Mouse (Mus musculus): ENCODE results near the gene Oxtr. TPM values are rescaled to one million over a fixed set of nuclear protein-coding genes. Genes with fewer than 3 reads are reported as not detected.

Oxtr gene
- polyA plus RNA-seq, 1 experiment from 2014 or later: 0.52 TPM

DNA sequence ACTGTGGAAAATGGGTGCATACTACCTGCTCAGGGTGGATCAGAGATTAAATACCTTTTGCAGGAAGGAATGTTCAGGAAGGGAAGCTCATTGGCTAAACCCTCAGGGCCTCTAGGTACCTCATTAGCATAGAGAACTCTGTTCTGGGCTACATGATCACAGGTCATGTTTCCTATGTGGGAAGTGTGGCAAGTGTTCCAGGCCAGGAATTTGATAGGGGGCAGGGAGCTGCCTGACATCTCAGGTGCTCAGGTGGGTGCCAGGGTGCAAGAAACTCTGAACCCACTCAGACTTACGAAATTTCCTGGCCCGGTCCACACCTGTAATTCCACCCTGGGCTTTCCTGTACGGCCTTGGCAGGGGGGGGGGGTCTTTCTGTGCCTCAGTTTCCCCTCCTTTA is 9.0 kb upstream of the Oxtr start:
- 80% methylated on average over 3 of the region's 3 CpGs for WGBS
- Histone ChIP-seq H3K4me3 (no peak overlapping the region), H3K9me3 (no peaks in the 10 kb centered on the region), H3K4me2 (no peak overlapping the region), H3K27me3 (no peaks in the 10 kb centered on the region), H3K4me1 (peaks cover 10% of the 10 kb centered on the region), H3K9ac (no peak overlapping the region), H3K27ac (no peak overlapping the region), H3K36me3 (no peaks in the 10 kb centered on the region)
- no peak for ATAC-seq (ENCODE audit: insufficient number of reproducible peaks, low FRiP score, low TSS enrichment, low read depth)

- Histone ChIP-seq H3K9me3 (no peaks in the 10 kb centered on the region), H3K27me3 (no peaks in the 10 kb centered on the region), H3K4me1 (peaks cover 10% of the 10 kb centered on the region), H3K4me2 (no peak overlapping the region), H3K36me3 (no peaks in the 10 kb centered on the region), H3K9ac (no peak overlapping the region), H3K4me3 (no peak overlapping the region), H3K27ac (no peak overlapping the region)
- 76% methylated on average over 2 of the region's 2 CpGs for WGBS
- no peak for ATAC-seq (ENCODE audit: insufficient number of reproducible peaks, low FRiP score, low TSS enrichment, low read depth)
Observed at GRCm38 (mm10) chr6:112497456-112497855, 7.7 kb upstream of the Oxtr start.

DNA sequence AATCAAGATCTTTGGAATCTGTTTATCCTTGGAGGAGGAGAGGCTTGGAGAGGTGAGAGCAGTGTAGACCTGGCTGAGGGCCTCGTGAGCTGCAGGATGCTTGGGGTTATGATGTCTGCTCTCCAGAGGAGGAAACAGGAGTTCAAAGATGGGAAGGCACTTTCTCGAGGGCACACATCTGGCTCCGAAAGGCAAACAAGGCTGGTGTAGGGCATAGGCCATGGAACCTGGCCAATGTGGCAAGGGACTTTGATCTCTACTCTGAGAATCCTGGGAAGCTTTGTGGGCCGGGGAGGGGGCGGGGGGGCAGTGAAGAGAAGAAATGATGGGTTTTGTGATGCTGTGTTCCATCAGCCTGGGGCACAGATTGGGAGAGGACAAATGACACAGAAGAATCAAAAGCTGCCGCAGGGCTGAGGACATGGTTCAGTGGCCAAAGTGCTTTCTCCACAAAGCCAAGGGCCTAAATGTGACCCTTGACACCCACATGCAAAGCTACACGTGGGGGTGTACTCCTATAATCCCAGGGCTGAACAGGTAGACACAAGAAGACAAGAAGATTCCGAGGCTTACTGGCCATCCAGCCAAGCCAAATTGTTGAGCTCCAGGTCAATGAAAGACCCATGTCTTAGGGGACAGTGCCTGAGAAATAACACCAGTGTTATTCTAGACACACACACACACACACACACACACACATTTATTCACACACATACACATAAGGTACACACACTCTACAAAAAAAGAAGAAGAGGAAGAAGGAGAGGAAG is 6.7 kb upstream of the Oxtr start:
- Histone ChIP-seq H3K9ac (no peak overlapping the region), H3K36me3 (no peaks in the 10 kb centered on the region), H3K27ac (no peak overlapping the region), H3K4me1 (peaks cover 10% of the 10 kb centered on the region), H3K9me3 (no peaks in the 10 kb centered on the region), H3K4me3 (no peak overlapping the region), H3K4me2 (no peak overlapping the region), H3K27me3 (no peaks in the 10 kb centered on the region; the same call in 1 of the 2 replicates)
- WGBS: 72% methylated on average over 8 of the region's 8 CpGs
- ATAC-seq (ENCODE audit: insufficient number of reproducible peaks, low FRiP score, low TSS enrichment, low read depth): no peak

DNA sequence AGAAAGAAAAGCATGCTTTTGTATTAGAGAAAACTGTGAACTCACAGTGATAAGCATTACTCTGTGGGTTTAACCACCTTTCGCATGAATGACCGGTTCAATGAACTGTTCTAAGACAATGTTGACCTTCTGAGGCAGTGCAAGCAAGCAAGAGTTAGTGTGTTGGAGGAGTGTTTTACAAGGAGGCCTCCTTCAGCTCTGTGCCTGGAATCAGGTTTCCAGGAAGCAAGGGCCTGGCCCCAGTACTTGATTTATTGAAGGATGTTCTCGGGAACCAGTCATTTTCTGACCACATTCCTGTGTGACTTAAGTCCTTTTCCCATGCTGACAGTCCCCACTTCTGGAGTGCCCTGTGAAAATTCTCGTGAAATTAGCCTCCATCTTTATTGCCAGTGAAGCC is 5.5 kb upstream of the Oxtr start:
- H3K4me3 ChIP-seq: no peak overlapping the region

GRCm38 (mm10) chr6:112494620-112495081 is 4.9 kb upstream of the Oxtr start:
- 37% methylated on average over 10 of the region's 10 CpGs for WGBS

More for the DNA sequence above, 5.5 kb upstream of the Oxtr start:
- no peaks in the 10 kb centered on the region for H3K36me3 ChIP-seq
- H3K27ac ChIP-seq: no peak overlapping the region
- H3K9ac ChIP-seq: no peak overlapping the region
- ATAC-seq (ENCODE audit: insufficient number of reproducible peaks, low FRiP score, low TSS enrichment, low read depth): no peak
- peaks cover 6% of the 10 kb centered on the region for H3K27me3 ChIP-seq
- peaks cover 17% of the 10 kb centered on the region for H3K4me1 ChIP-seq
- H3K4me2 ChIP-seq: no peak overlapping the region
- 29% methylated on average over 4 of the region's 4 CpGs for WGBS
- no peaks in the 10 kb centered on the region for H3K9me3 ChIP-seq

GRCm38 (mm10) chr6:112493371-112493770 is 3.6 kb upstream of the Oxtr start:
- Histone ChIP-seq H3K36me3 (no peaks in the 10 kb centered on the region), H3K27me3 (peaks cover 25% of the 10 kb centered on the region), H3K4me3 (no peak overlapping the region), H3K4me2 (no peak overlapping the region), H3K9ac (no peak overlapping the region), H3K9me3 (no peaks in the 10 kb centered on the region), H3K27ac (no peak overlapping the region), H3K4me1 (peaks cover 30% of the 10 kb centered on the region)
- 85% methylated on average over 9 of the region's 9 CpGs for WGBS
- no peak for ATAC-seq (ENCODE audit: insufficient number of reproducible peaks, low FRiP score, low TSS enrichment, low read depth)

More at GRCm38 (mm10) chr6:112494620-112495081, 4.9 kb upstream of the Oxtr start:
- no peak overlapping the region for H3K4me2 ChIP-seq
- H3K27ac ChIP-seq: no peak overlapping the region
- no peaks in the 10 kb centered on the region for H3K9me3 ChIP-seq
- no peaks in the 10 kb centered on the region for H3K36me3 ChIP-seq
- H3K4me3 ChIP-seq: no peak overlapping the region
- peaks cover 22% of the 10 kb centered on the region for H3K4me1 ChIP-seq
- ATAC-seq (ENCODE audit: insufficient number of reproducible peaks, low FRiP score, low TSS enrichment, low read depth): no peak
- 0 out of 2 replicates have a peak overlapping the region, but pooled peaks have one; percentile 17 for H3K9ac ChIP-seq
- H3K27me3 ChIP-seq: peaks cover 12% of the 10 kb centered on the region

- WGBS: 77% methylated on average over 6 of the region's 6 CpGs
- H3K4me2 ChIP-seq: no peak overlapping the region
- H3K36me3 ChIP-seq: no peaks in the 10 kb centered on the region
- H3K4me1 ChIP-seq: peaks cover 30% of the 10 kb centered on the region
- no peak overlapping the region for H3K9ac ChIP-seq
- no peak overlapping the region for H3K27ac ChIP-seq
- no peaks in the 10 kb centered on the region for H3K9me3 ChIP-seq
- H3K27me3 ChIP-seq: peaks cover 32% of the 10 kb centered on the region
- H3K4me3 ChIP-seq: no peak overlapping the region
- no peak for ATAC-seq (ENCODE audit: insufficient number of reproducible peaks, low FRiP score, low TSS enrichment, low read depth)
Observed at GRCm38 (mm10) chr6:112492656-112493055, 2.9 kb upstream of the Oxtr start.

- H3K4me1 ChIP-seq: peaks cover 30% of the 10 kb centered on the region
- no peak overlapping the region for H3K27ac ChIP-seq
- H3K4me3 ChIP-seq: no peak overlapping the region
- peaks cover 43% of the 10 kb centered on the region for H3K27me3 ChIP-seq
- no peak for ATAC-seq (ENCODE audit: insufficient number of reproducible peaks, low FRiP score, low TSS enrichment, low read depth)
- H3K36me3 ChIP-seq: no peaks in the 10 kb centered on the region
- WGBS: 78% methylated on average over 8 of the region's 8 CpGs
- H3K4me2 ChIP-seq: no peak overlapping the region
- no peaks in the 10 kb centered on the region for H3K9me3 ChIP-seq
- H3K9ac ChIP-seq: no peak overlapping the region
Observed at GRCm38 (mm10) chr6:112491521-112491920, 1.8 kb upstream of the Oxtr start.

GRCm38 (mm10) chr6:112490625-112491242 is 991 bp upstream of the Oxtr start:
- H3K27ac ChIP-seq: no peak overlapping the region
- H3K27me3 ChIP-seq: peaks cover 50% of the 10 kb centered on the region
- H3K9me3 ChIP-seq: no peaks in the 10 kb centered on the region
- no peaks in the 10 kb centered on the region for H3K36me3 ChIP-seq
- H3K9ac ChIP-seq: peak overlapping the region; percentile 39; the same call in 1 of the 2 replicates
- peak overlapping the region; percentile 42 for H3K4me3 ChIP-seq
- peaks cover 30% of the 10 kb centered on the region for H3K4me1 ChIP-seq
- no peak for ATAC-seq (ENCODE audit: insufficient number of reproducible peaks, low FRiP score, low TSS enrichment, low read depth)
- H3K4me2 ChIP-seq: peak overlapping the region; percentile 80
- WGBS: under 1% methylated on average over 35 of the region's 35 CpGs

- no peak overlapping the region for H3K9ac ChIP-seq
- no peaks in the 10 kb centered on the region for H3K9me3 ChIP-seq
- peak overlapping the region; percentile 56 for H3K4me2 ChIP-seq
- WGBS: 3% methylated on average over 72 of the region's 72 CpGs
- H3K4me1 ChIP-seq: peaks cover 20% of the 10 kb centered on the region
- no peak for ATAC-seq (ENCODE audit: insufficient number of reproducible peaks, low FRiP score, low TSS enrichment, low read depth)
- no peak overlapping the region for H3K27ac ChIP-seq
- H3K4me3 ChIP-seq: peak overlapping the region; percentile 42
- no peaks in the 10 kb centered on the region for H3K36me3 ChIP-seq
- peaks cover 51% of the 10 kb centered on the region for H3K27me3 ChIP-seq
Observed at GRCm38 (mm10) chr6:112489181-112489909, 398 bp downstream of the Oxtr start.

- Histone ChIP-seq H3K4me2 (peak overlapping the region; percentile 56), H3K27me3 (peaks cover 51% of the 10 kb centered on the region), H3K36me3 (no peaks in the 10 kb centered on the region), H3K9ac (no peak overlapping the region), H3K27ac (no peak overlapping the region), H3K4me3 (peak overlapping the region; percentile 42), H3K9me3 (no peaks in the 10 kb centered on the region), H3K4me1 (peaks cover 20% of the 10 kb centered on the region)
- 31% methylated on average over 24 of the region's 24 CpGs for whole genome bisulfite sequencing
- no peak for ATAC-seq (ENCODE audit: insufficient number of reproducible peaks, low FRiP score, low TSS enrichment, low read depth)
Observed at GRCm38 (mm10) chr6:112488821-112489180, 942 bp downstream of the Oxtr start.

DNA sequence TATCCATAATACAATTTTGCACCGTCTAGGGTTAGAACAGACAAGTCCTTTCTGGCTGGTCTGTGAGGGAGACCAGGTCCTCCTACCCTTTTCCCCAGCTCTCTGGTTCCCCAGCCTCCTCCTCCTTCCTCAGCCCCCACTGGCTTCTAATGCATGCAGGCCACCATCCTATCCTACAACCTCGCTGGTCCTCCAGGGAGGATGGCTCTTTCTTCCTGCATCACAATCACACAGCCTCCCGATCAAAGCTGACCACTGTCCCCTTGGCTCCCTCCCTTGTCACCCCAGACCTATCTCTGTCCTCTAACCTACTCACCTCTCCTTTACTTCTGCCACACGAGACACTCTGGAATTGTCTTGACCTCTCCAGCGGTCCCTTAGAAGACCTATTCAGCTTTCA is 1.8 kb downstream of the Oxtr start:
- Histone ChIP-seq H3K9me3 (no peaks in the 10 kb centered on the region), H3K27me3 (peaks cover 51% of the 10 kb centered on the region), H3K27ac (no peak overlapping the region), H3K9ac (no peak overlapping the region), H3K4me2 (no peak overlapping the region), H3K4me3 (no peak overlapping the region), H3K36me3 (no peaks in the 10 kb centered on the region), H3K4me1 (peaks cover 20% of the 10 kb centered on the region)
- 81% methylated on average over 5 of the region's 5 CpGs for WGBS
- ATAC-seq (ENCODE audit: insufficient number of reproducible peaks, low FRiP score, low TSS enrichment, low read depth): no peak
